Mouse (Mus musculus): ENCODE results near the gene Mettl2.
"Not testable (repeated sequence)": the region's sequence is repeated elsewhere in the genome, so short reads cannot be mapped to it uniquely, and the experiment has no call there.

- TF ChIP-seq CTCF (IDR thresholded peaks at IDR 0.05; ENCODE audit: low read depth); EP300 (optimal IDR thresholded peaks at IDR 0.05): not testable (repeated sequence)
Measured at GRCm38 (mm10) chr11:105137255-105137654, 11.0 kb downstream of the Mettl2 start.

All from stomach, postnatal 0 days (tissue).